Mouse (Mus musculus) CD8-positive naive resting alpha-beta T cell, adult 2 months (primary cell): ENCODE results near the gene Tsen54.

ENCODE experiments used
- DNase-seq, 2 experiments: peaks; one replicate each; pipeline ENCODE4 v3.0.0; 2022; ENCODE audit warnings: low read depth in 2 of 2, low spot score in 2 of 2

Tsen54 gene

GRCm38 (mm10) chr11:115814605-115815450 lies at the start of gene Tsen54:
Gene Tsen54, plus strand, starts transcription at chr11:115814724.
- DNase-seq: peak; percentile 60 to 78

- peak; percentile 99 for DNase-seq
These were observed 49.4 kb upstream of the Tsen54 start, which contains the start of gene Tmem94 for GRCm38 (mm10) chr11:115765103-115765606. Gene Tmem94, plus strand, starts transcription at chr11:115765433.

- DNase-seq: no peak
These were observed 48.9 kb upstream of the Tsen54 start for GRCm38 (mm10) chr11:115765607-115766141.

- no peak for DNase-seq
These were observed 48.1 kb upstream of the Tsen54 start for GRCm38 (mm10) chr11:115766356-115766943.

- no peak for DNase-seq
These were observed 47.5 kb upstream of the Tsen54 start for GRCm38 (mm10) chr11:115766981-115767380.

GRCm38 (mm10) chr11:115768896-115769295 lies 45.6 kb upstream of the Tsen54 start:
- no peak for DNase-seq

GRCm38 (mm10) chr11:115774653-115775052 lies 39.9 kb upstream of the Tsen54 start:
- no peak for DNase-seq

- no peak for DNase-seq
These were observed 38.5 kb upstream of the Tsen54 start for GRCm38 (mm10) chr11:115775821-115776665.

- DNase-seq: no peak
These were observed 37.6 kb upstream of the Tsen54 start for GRCm38 (mm10) chr11:115776954-115777353.

- DNase-seq: no peak
These were observed 36.8 kb upstream of the Tsen54 start for GRCm38 (mm10) chr11:115777487-115778335.

- DNase-seq: no peak
These were observed 35.4 kb upstream of the Tsen54 start for GRCm38 (mm10) chr11:115779038-115779571.

- DNase-seq: no peak
These were observed 34.1 kb upstream of the Tsen54 start for GRCm38 (mm10) chr11:115780141-115781070.

- DNase-seq: no peak
These were observed 28.1 kb upstream of the Tsen54 start for GRCm38 (mm10) chr11:115786473-115786872.

- DNase-seq: no peak
These were observed 24.7 kb upstream of the Tsen54 start for GRCm38 (mm10) chr11:115789787-115790186.

- no peak for DNase-seq
These were observed 22.6 kb upstream of the Tsen54 start for GRCm38 (mm10) chr11:115791919-115792318.

- DNase-seq: no peak
These were observed 22.2 kb upstream of the Tsen54 start for GRCm38 (mm10) chr11:115792353-115792752.

- DNase-seq: no peak
These were observed 17.6 kb upstream of the Tsen54 start for GRCm38 (mm10) chr11:115796898-115797297.

- no peak for DNase-seq
These were observed 16.9 kb upstream of the Tsen54 start for GRCm38 (mm10) chr11:115797665-115798064.

GRCm38 (mm10) chr11:115800981-115801380 lies 13.5 kb upstream of the Tsen54 start:
- DNase-seq: no peak
